Mouse (Mus musculus) ovary, postnatal 10 days (tissue): ENCODE measurements around the gene Acsm1.

ENCODE experiments used
- DNase-seq: peaks from one replicate; pipeline ENCODE4 v3.0.0; 2022; ENCODE audit warnings: low spot score

The Acsm1 gene

GRCm38 (mm10) chr7:119670925-119671324 is 64.1 kb downstream of the Acsm1 start:
- no peak for DNase-seq

GRCm38 (mm10) chr7:119673465-119673864 is 66.6 kb downstream of the Acsm1 start:
- DNase-seq, result no peak

GRCm38 (mm10) chr7:119680107-119680506 is 73.3 kb downstream of the Acsm1 start:
- DNase-seq, result no peak

- DNase-seq, result no peak
Observed at GRCm38 (mm10) chr7:119682699-119683098, 75.9 kb downstream of the Acsm1 start.

GRCm38 (mm10) chr7:119689726-119690125 is 82.9 kb downstream of the Acsm1 start, which contains the start of gene Acsm4:
Acsm4 (plus strand) TSS chr7:119690026.
- DNase-seq, result no peak

- no peak for DNase-seq
Observed at GRCm38 (mm10) chr7:119692302-119692701, 85.5 kb downstream of the Acsm1 start.

- DNase-seq, result no peak
Observed at GRCm38 (mm10) chr7:119694926-119695325, 88.1 kb downstream of the Acsm1 start.
